Mouse (Mus musculus): ENCODE results near the gene Mex3a.

- no peak for TF ChIP-seq CTCF (IDR thresholded peaks at IDR 0.05; ENCODE audit: insufficient read depth, low read length)
- no peak for TF ChIP-seq POLR2A (IDR thresholded peaks at IDR 0.05; ENCODE audit: borderline replicate concordance, extremely low read depth, low read depth, low read length)
These were observed 3.5 kb upstream of the Mex3a start for GRCm38 (mm10) chr3:88528646-88529045.

All from lung, adult 2 months (tissue).